ENCODE assay signal across 27 mouse cellular contexts in genomic region chr5:18487076-18487772, GRCm38 (mm10).
"Had no signal": no experiment of that assay in that cellular context is flagged by ENCODE, and none has a peak within 500 bp of the region (broad histone marks: within the 10 kb centered on the region; RNA-seq: fewer than 3 reads in every experiment).

No protein-coding gene starts in this region.

- H3K9me3 ChIP-seq: embryonic facial prominence, embryonic 10.5 days; embryonic facial prominence, embryonic 12.5 days; embryonic facial prominence, embryonic 13.5 days; embryonic facial prominence, embryonic 15.5 days; forebrain, embryonic 10.5 days; forebrain, embryonic 12.5 days; forebrain, embryonic 13.5 days; forebrain, embryonic 15.5 days had no signal

- H3K4me1 ChIP-seq: embryonic facial prominence, embryonic 10.5 days; embryonic facial prominence, embryonic 12.5 days; embryonic facial prominence, embryonic 13.5 days; embryonic facial prominence, embryonic 15.5 days; forebrain, embryonic 10.5 days; forebrain, embryonic 12.5 days; forebrain, embryonic 13.5 days; forebrain, embryonic 15.5 days had no signal

- H3K27me3 ChIP-seq: embryonic facial prominence, embryonic 12.5 days; embryonic facial prominence, embryonic 13.5 days; embryonic facial prominence, embryonic 15.5 days; forebrain, embryonic 12.5 days; forebrain, embryonic 13.5 days; forebrain, embryonic 15.5 days had no signal

- ATAC-seq: forebrain, embryonic 13.5 days; forebrain, embryonic 14.5 days; forebrain, embryonic 15.5 days; forebrain, embryonic 16.5 days; forebrain, postnatal 0 days had no signal

- H3K4me3 ChIP-seq: embryonic facial prominence, embryonic 10.5 days; embryonic facial prominence, embryonic 12.5 days; embryonic facial prominence, embryonic 13.5 days; embryonic facial prominence, embryonic 15.5 days; erythroblast, embryonic 14.5 days; forebrain, embryonic 10.5 days; forebrain, embryonic 12.5 days; forebrain, embryonic 13.5 days; forebrain, embryonic 15.5 days; gastrocnemius, adult 2 months; heart, adult 2 months had no signal

- H3K4me2 ChIP-seq: embryonic facial prominence, embryonic 12.5 days; embryonic facial prominence, embryonic 13.5 days; embryonic facial prominence, embryonic 15.5 days; forebrain, embryonic 12.5 days; forebrain, embryonic 13.5 days; forebrain, embryonic 15.5 days had no signal

- H3K36me3 ChIP-seq: embryonic facial prominence, embryonic 10.5 days; embryonic facial prominence, embryonic 12.5 days; embryonic facial prominence, embryonic 13.5 days; embryonic facial prominence, embryonic 15.5 days; forebrain, embryonic 10.5 days; forebrain, embryonic 12.5 days; forebrain, embryonic 15.5 days had no signal

- H3K27ac ChIP-seq: embryonic facial prominence, embryonic 10.5 days; embryonic facial prominence, embryonic 12.5 days; embryonic facial prominence, embryonic 13.5 days; embryonic facial prominence, embryonic 15.5 days; forebrain, embryonic 10.5 days; forebrain, embryonic 12.5 days; forebrain, embryonic 13.5 days; forebrain, embryonic 15.5 days; gastrocnemius, adult 2 months; heart, adult 2 months had no signal

- H3K9ac ChIP-seq: embryonic facial prominence, embryonic 12.5 days; embryonic facial prominence, embryonic 13.5 days; embryonic facial prominence, embryonic 15.5 days; forebrain, embryonic 12.5 days; forebrain, embryonic 13.5 days; forebrain, embryonic 15.5 days; forebrain, postnatal 0 days had no signal

- DNase-seq: cerebellum, adult 9-10 months; cerebellum, adult 9-11 months; cerebellum, postnatal 10 days; cerebellum, postnatal 14 days; cerebellum, postnatal 25 days; cerebellum, postnatal 36 days; embryo, embryonic 11 days; forebrain, postnatal 0 days; gastrocnemius, adult 2 months; gastrocnemius, postnatal 10 days; gastrocnemius, postnatal 14 days; gastrocnemius, postnatal 25 days; gastrocnemius, postnatal 36 days; heart, adult 11 months; heart, adult 18-20 months; heart, adult 2 months had no signal
